Mouse (Mus musculus) stomach, embryonic 14.5 days (tissue): Measurements from ENCODE around the gene Pex26. TPM values are rescaled to one million over a fixed set of nuclear protein-coding genes. Genes with fewer than 3 reads are reported as not detected.

Source experiments
- ATAC-seq: fragments of 200-750 bp; cut with Nextera tagmentation; 2 replicates; pipeline ENCODE4 v1.8.0; 2017; ENCODE audit warnings: low read depth, moderate TSS enrichment; ENCODE audit not compliant: insufficient number of reproducible peaks, insufficient read depth, low FRiP score
- H3K27ac ChIP-seq: fragments of 300-500 bp; sonication (generic); 2 replicates; pipeline ENCODE4 v1.5.1; 2014; ENCODE audit warnings: mild to moderate bottlenecking, low read length, moderate library complexity, mixed read lengths
- H3K27me3 ChIP-seq: fragments of 300-500 bp; sonication (generic); 2 replicates; pipeline ENCODE4 v1.6.1; 2014; ENCODE audit warnings: low read length, control low read depth, mixed read lengths; ENCODE audit not compliant: control insufficient read depth, insufficient read depth
- H3K36me3 ChIP-seq: fragments of 300-500 bp; sonication (generic); 2 replicates; pipeline ENCODE4 v1.6.1; 2014; ENCODE audit warnings: mild to moderate bottlenecking, control low read depth, low read length, moderate library complexity, mixed read lengths; ENCODE audit not compliant: control insufficient read depth, insufficient read depth
- H3K4me1 ChIP-seq: fragments of 300-500 bp; sonication (generic); 2 replicates; pipeline ENCODE4 v1.6.1; 2014; ENCODE audit warnings: low read length, control low read depth, mixed read lengths; ENCODE audit not compliant: control insufficient read depth, insufficient read depth
- H3K4me2 ChIP-seq: fragments of 300-500 bp; sonication (generic); replicated peaks from 2 replicates; pipeline ENCODE4 v1.6.1; 2014; ENCODE audit warnings: low read depth, low read length, control low read depth
- H3K4me3 ChIP-seq: fragments of 300-500 bp; sonication (generic); 2 replicates; pipeline ENCODE4 v1.5.1; 2014; ENCODE audit warnings: low read depth, low read length, control low read depth
- H3K9ac ChIP-seq: fragments of 300-500 bp; sonication (generic); replicated peaks from 2 replicates; pipeline ENCODE4 v1.6.1; 2014; ENCODE audit warnings: low read depth, mild to moderate bottlenecking, control low read depth, low read length, moderate library complexity, mixed read lengths
- H3K9me3 ChIP-seq: fragments of 300-500 bp; sonication (generic); 2 replicates; pipeline ENCODE4 v1.6.1; 2016; ENCODE audit warnings: low read depth, low read length, control low read depth; ENCODE audit not compliant: control insufficient read depth
- WGBS: fragments of 180-500 bp; shearing (Covaris S2); extraction: QIAGEN DNeasy Blood & Tissue Kit; methylation state at CpG from one replicate; pipeline ENCODE4 v1.1.7; 2014; 5-methylcytosine and 5-hydroxymethylcytosine counted together
- polyA plus RNA-seq: library from polyadenylated mRNA; unstranded; fragments of >200 nt; fragmentation: Nextera tagmentation; extraction: Ambion mirVana; gene quantifications from 2 replicates; pipeline ENCODE4 v1.2.1, GENCODE M21; 2014

Gene Pex26
- polyA plus RNA-seq, 1 experiment from 2014 or later, result 12.5 TPM

- Histone ChIP-seq H3K4me3 (no peak overlapping the region), H3K9me3 (no peaks in the 10 kb centered on the region), H3K27ac (no peak overlapping the region), H3K36me3 (no peaks in the 10 kb centered on the region), H3K4me1 (no peaks in the 10 kb centered on the region), H3K9ac (no peak overlapping the region), H3K4me2 (no peak overlapping the region), H3K27me3 (no peaks in the 10 kb centered on the region)
- 85% methylated on average over 2 of the region's 2 CpGs for WGBS
- no peak for ATAC-seq
These were observed 58.3 kb downstream of the Pex26 start for GRCm38 (mm10) chr6:121241780-121242179.

- ATAC-seq, result no peak
- Histone ChIP-seq H3K9ac (no peak overlapping the region; the same call in 1 of the 2 replicates), H3K36me3 (no peaks in the 10 kb centered on the region), H3K4me1 (no peaks in the 10 kb centered on the region), H3K27me3 (no peaks in the 10 kb centered on the region), H3K27ac (no peak overlapping the region), H3K4me2 (no peak overlapping the region), H3K9me3 (no peaks in the 10 kb centered on the region), H3K4me3 (no peak overlapping the region)
- WGBS, result 27% methylated on average over 10 of the region's 10 CpGs
These were observed 59.7 kb downstream of the Pex26 start for GRCm38 (mm10) chr6:121243161-121243560.

GRCm38 (mm10) chr6:121245127-121246036 is 61.9 kb downstream of the Pex26 start, which contains the start of gene Usp18:
Usp18 (plus strand) TSS chr6:121245906.
- peak; percentile 93 for ATAC-seq
- H3K9ac ChIP-seq, result peak within 1 kb of the TSS; percentile 21; the same call in 1 of the 2 replicates
- peak within 1 kb of the TSS; percentile 60 for H3K4me3 ChIP-seq
- H3K27ac ChIP-seq, result no peak within 1 kb of the TSS
- H3K36me3 ChIP-seq, result no peaks in the 10 kb centered on the region
- WGBS, result 6% methylated on average over 35 of the region's 35 CpGs
- no peaks in the 10 kb centered on the region for H3K4me1 ChIP-seq
- no peaks in the 10 kb centered on the region for H3K27me3 ChIP-seq
- no peaks in the 10 kb centered on the region for H3K9me3 ChIP-seq
- H3K4me2 ChIP-seq, result peak within 1 kb of the TSS; percentile 66

- H3K4me3 ChIP-seq, result peak overlapping the region; percentile 60
- WGBS, result 7% methylated on average over 4 of the region's 4 CpGs
- H3K27ac ChIP-seq, result no peak overlapping the region
- no peaks in the 10 kb centered on the region for H3K9me3 ChIP-seq
- H3K9ac ChIP-seq, result peak overlapping the region; percentile 21; the same call in 1 of the 2 replicates
- H3K36me3 ChIP-seq, result no peaks in the 10 kb centered on the region
- no peaks in the 10 kb centered on the region for H3K4me1 ChIP-seq
- H3K27me3 ChIP-seq, result no peaks in the 10 kb centered on the region
- H3K4me2 ChIP-seq, result peak overlapping the region; percentile 66
- ATAC-seq, result peak; percentile 50
These were observed 62.5 kb downstream of the Pex26 start for GRCm38 (mm10) chr6:121246037-121246361.

Other genes with a start within 250 kb of the Pex26 start
- 22.3 and 24.8 TPM in 2 replicates for gene Mical3, start 52.7 kb upstream of the Pex26 start, polyA plus RNA-seq
- 0.10 and 0.21 TPM in 2 replicates for gene Tuba8, start 27.0 kb downstream of the Pex26 start, polyA plus RNA-seq
- gene Usp18, start 62.2 kb downstream of the Pex26 start, polyA plus RNA-seq, result 2.8 and 3.5 TPM in 2 replicates
- gene Slc6a13, start 116.6 kb downstream of the Pex26 start, polyA plus RNA-seq, result 0.55 and 1.9 TPM in 2 replicates
- gene Slc6a12, start 159.4 kb downstream of the Pex26 start, polyA plus RNA-seq, result not detected in 2 replicates